Mouse (Mus musculus) C2C12 (cell line): ENCODE results near the gene Efcab2. TPM values are rescaled to one million over a fixed set of nuclear protein-coding genes. Genes with fewer than 3 reads are reported as not detected.
A peak's percentile ranks its signal among the peaks of the same experiment; 100 is the strongest.

Source experiments
- H3K27me3 ChIP-seq: one replicate; pipeline ENCODE4 v1.6.1; 2011; ENCODE audit not compliant: control insufficient read depth, insufficient read depth, insufficient read length
- H3K36me3 ChIP-seq: one replicate; pipeline ENCODE4 v1.6.1; 2011; ENCODE audit not compliant: control insufficient read depth, insufficient read depth
- H3K4me3 ChIP-seq: one replicate; pipeline ENCODE4 v1.5.1; 2011; ENCODE audit warnings: mild to moderate bottlenecking, control low read depth; ENCODE audit not compliant: poor library complexity, insufficient read depth, severe bottlenecking
- H3K79me2 ChIP-seq: one replicate; pipeline ENCODE4 v1.6.1; 2011; ENCODE audit not compliant: control insufficient read depth, insufficient read depth
- H3K79me3 ChIP-seq: one replicate; pipeline ENCODE4 v1.6.1; 2011; ENCODE audit warnings: low read depth, control low read depth
- H3ac ChIP-seq: one replicate; pipeline ENCODE3; 2011; ENCODE audit warnings: low read depth; ENCODE audit not compliant: control insufficient read depth, insufficient read length
- CEBPB ChIP-seq: IDR thresholded peaks from one replicate; pipeline ENCODE4 v1.6.1; 2011; ENCODE audit warnings: low read depth, mild to moderate bottlenecking, control low read depth, moderate library complexity
- CTCF ChIP-seq: IDR thresholded peaks from one replicate; pipeline ENCODE4 v1.5.1; 2011; ENCODE audit not compliant: control insufficient read depth, insufficient read depth, insufficient read length
- FOSL1 ChIP-seq: IDR thresholded peaks from one replicate; pipeline ENCODE4 v1.8.0; 2011; ENCODE audit warnings: mild to moderate bottlenecking, low read length; ENCODE audit not compliant: poor library complexity, insufficient read depth, severe bottlenecking
- MAX ChIP-seq: IDR thresholded peaks from one replicate; pipeline ENCODE4 v1.6.1; 2011; ENCODE audit warnings: mild to moderate bottlenecking, control low read depth
- MYOD1 ChIP-seq: IDR thresholded peaks from one replicate; pipeline ENCODE4 v1.6.1; 2011; ENCODE audit warnings: low read depth; ENCODE audit not compliant: control insufficient read depth, insufficient read length
- MYOG ChIP-seq: IDR thresholded peaks from one replicate; pipeline ENCODE4 v1.6.1; 2011; ENCODE audit not compliant: control insufficient read depth, insufficient read length; ENCODE audit errors: extremely low read depth
- USF1 ChIP-seq: IDR thresholded peaks from one replicate; pipeline ENCODE4 v1.6.1; 2011; ENCODE audit warnings: low read depth, mild to moderate bottlenecking, control low read depth, moderate library complexity
- polyA plus RNA-seq: library from polyadenylated mRNA; unstranded; fragments of >200 nt; fragmentation: generic; extraction: Trizol; gene quantifications from one replicate; pipeline ENCODE4 v1.2.1, GENCODE M21; 2012; ENCODE audit warnings: missing spikeins

Gene Efcab2
- polyA plus RNA-seq, 1 experiment = 0.25 TPM

- no peak overlapping the region for H3ac ChIP-seq
- no peaks in the 10 kb centered on the region for H3K79me3 ChIP-seq
- no peaks in the 10 kb centered on the region for H3K79me2 ChIP-seq
- no peak overlapping the region for H3K4me3 ChIP-seq
- no peaks in the 10 kb centered on the region for H3K27me3 ChIP-seq
- no peak for TF ChIP-seq CTCF
- TF ChIP-seq USF1 = no peak
- TF ChIP-seq FOSL1 = no peak
- TF ChIP-seq MAX = no peak
- no peak for TF ChIP-seq MYOG
- TF ChIP-seq CEBPB = no peak
- no peaks in the 10 kb centered on the region for H3K36me3 ChIP-seq
These were observed 37.8 kb upstream of the Efcab2 start for GRCm38 (mm10) chr1:178368121-178368520.

- Histone ChIP-seq H3K79me3 (no peaks in the 10 kb centered on the region), H3K27me3 (no peaks in the 10 kb centered on the region), H3K4me3 (peak overlapping the region; percentile 36), H3K36me3 (no peaks in the 10 kb centered on the region), H3ac (peak overlapping the region; percentile 69), H3K79me2 (no peaks in the 10 kb centered on the region)
- TF ChIP-seq USF1 (peak; percentile 90), CTCF (no peak), MAX (peak; percentile 81)
These were observed 37.2 kb upstream of the Efcab2 start for GRCm38 (mm10) chr1:178368548-178369271.

- H3K4me3 ChIP-seq = peak overlapping the region; percentile 36
- H3ac ChIP-seq = peak overlapping the region; percentile 69
- no peak for TF ChIP-seq USF1
- no peak for TF ChIP-seq MAX
- TF ChIP-seq MYOG = no peak
These were observed 36.6 kb upstream of the Efcab2 start for GRCm38 (mm10) chr1:178369272-178369651.

GRCm38 (mm10) chr1:178372681-178373080 is 33.2 kb upstream of the Efcab2 start:
- H3K79me2 ChIP-seq = no peaks in the 10 kb centered on the region
- no peak for TF ChIP-seq MYOG
- no peak for TF ChIP-seq CTCF
- no peak for TF ChIP-seq CEBPB
- no peak for TF ChIP-seq MYOD1
- TF ChIP-seq MAX = no peak
- no peak for TF ChIP-seq FOSL1
- TF ChIP-seq USF1 = no peak

More at GRCm38 (mm10) chr1:178369272-178369651, 36.6 kb upstream of the Efcab2 start:
- no peaks in the 10 kb centered on the region for H3K79me3 ChIP-seq
- no peaks in the 10 kb centered on the region for H3K27me3 ChIP-seq
- no peaks in the 10 kb centered on the region for H3K79me2 ChIP-seq
- H3K36me3 ChIP-seq = no peaks in the 10 kb centered on the region

GRCm38 (mm10) chr1:178375381-178375780 is 30.5 kb upstream of the Efcab2 start:
- Histone ChIP-seq H3K4me3 (no peak overlapping the region), H3K79me2 (no peaks in the 10 kb centered on the region), H3ac (no peak overlapping the region), H3K79me3 (no peaks in the 10 kb centered on the region), H3K27me3 (no peaks in the 10 kb centered on the region), H3K36me3 (no peaks in the 10 kb centered on the region)
- no peak for TF ChIP-seq CEBPB

More at GRCm38 (mm10) chr1:178372681-178373080, 33.2 kb upstream of the Efcab2 start:
- H3K27me3 ChIP-seq = no peaks in the 10 kb centered on the region
- H3K4me3 ChIP-seq = no peak overlapping the region
- no peaks in the 10 kb centered on the region for H3K79me3 ChIP-seq
- no peak overlapping the region for H3ac ChIP-seq
- H3K36me3 ChIP-seq = no peaks in the 10 kb centered on the region

- Histone ChIP-seq H3K4me3 (no peak overlapping the region), H3K79me3 (no peaks in the 10 kb centered on the region), H3K36me3 (no peaks in the 10 kb centered on the region), H3K27me3 (no peaks in the 10 kb centered on the region), H3K79me2 (no peaks in the 10 kb centered on the region), H3ac (no peak overlapping the region)
- TF ChIP-seq MYOG = no peak
- TF ChIP-seq FOSL1 = no peak
- TF ChIP-seq CTCF = no peak
- TF ChIP-seq CEBPB = no peak
- no peak for TF ChIP-seq MAX
- TF ChIP-seq MYOD1 = no peak
- TF ChIP-seq USF1 = no peak
These were observed 29.8 kb upstream of the Efcab2 start for GRCm38 (mm10) chr1:178376061-178376460.
